Mouse (Mus musculus) c-Kit-positive CD71-positive TER-119-positive erythroid progenitor cells, embryonic 14.5 days (primary cell): ENCODE results near the gene Rhox2b.
"Not testable (repeated sequence)": the region's sequence is repeated elsewhere in the genome, so short reads cannot be mapped to it uniquely, and the experiment has no call there.

Experiments
- DNase-seq: peaks from one replicate; pipeline ENCODE4 v3.0.0-alpha.2; 2013; ENCODE audit warnings: low spot score

The Rhox2b gene

DNA sequence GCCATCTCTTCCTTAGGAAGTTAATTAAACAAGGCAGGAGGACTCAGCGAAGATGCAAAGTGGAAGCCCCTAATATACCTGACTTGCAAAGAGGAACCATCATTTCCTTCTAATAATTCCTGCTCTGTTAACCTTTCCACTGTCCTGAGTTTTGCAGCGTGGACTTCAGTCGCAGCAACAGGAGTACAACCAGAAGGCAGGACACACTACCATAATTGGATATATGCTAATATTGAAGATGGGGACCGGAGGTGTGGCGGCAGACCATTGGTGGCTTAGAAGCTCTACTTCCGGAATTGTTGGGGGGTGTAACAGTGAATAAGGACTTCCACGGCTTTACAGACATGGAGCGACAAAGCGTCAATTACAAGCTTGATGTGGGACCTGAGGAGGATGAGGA lies at the start of gene Rhox2b:
Gene Rhox2b (plus strand): TSS at position 301 of the 400 bp plus-strand sequence.
- not testable (repeated sequence) for DNase-seq

DNA sequence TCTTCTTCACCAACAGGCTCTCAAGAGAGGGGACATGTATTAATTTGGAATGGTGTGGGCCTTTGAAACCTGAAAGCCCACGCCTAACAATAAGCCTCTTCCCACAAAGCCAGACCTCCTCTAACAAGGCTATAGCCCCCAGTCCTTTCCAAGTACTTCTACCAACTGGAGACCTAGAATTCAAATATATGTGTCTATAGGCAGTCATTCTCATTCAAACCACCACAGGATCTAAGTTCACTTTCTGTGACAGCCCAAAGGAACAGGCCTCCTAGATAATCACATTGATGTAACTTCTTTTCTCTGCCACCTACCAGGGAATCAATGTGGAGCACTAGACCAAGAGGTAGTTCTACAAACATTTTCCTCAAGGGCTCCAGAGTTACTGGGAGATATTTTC lies 32.1 kb upstream of the Rhox2b start, which contains the start of gene Rhox3a2:
Gene Rhox3a2 (plus strand): TSS at position 301 of the 400 bp plus-strand sequence.
- not testable (repeated sequence) for DNase-seq

DNA sequence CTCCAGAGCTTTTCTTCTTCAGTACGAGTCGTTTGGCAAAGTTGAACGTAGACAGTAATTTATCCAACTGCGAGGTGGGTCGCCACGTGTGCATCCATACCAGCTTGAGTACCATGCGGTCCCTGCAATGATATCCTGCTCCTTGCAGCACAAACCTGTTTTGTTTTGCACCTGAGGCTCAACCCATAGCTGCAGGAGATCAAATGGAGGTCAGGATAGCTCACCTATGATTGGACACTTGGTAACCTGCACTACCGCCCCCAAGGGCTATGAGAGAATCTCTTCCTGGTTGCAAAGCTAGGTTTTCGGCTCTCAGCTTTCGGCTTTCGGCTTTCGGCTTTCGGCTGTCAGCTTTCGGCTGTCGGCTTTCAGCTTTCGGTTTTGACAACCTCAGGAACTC lies 21.3 kb upstream of the Rhox2b start, which contains the start of gene Rhox4a2:
Gene Rhox4a2 (plus strand): TSS at position 301 of the 400 bp plus-strand sequence.
- not testable (repeated sequence) for DNase-seq

DNA sequence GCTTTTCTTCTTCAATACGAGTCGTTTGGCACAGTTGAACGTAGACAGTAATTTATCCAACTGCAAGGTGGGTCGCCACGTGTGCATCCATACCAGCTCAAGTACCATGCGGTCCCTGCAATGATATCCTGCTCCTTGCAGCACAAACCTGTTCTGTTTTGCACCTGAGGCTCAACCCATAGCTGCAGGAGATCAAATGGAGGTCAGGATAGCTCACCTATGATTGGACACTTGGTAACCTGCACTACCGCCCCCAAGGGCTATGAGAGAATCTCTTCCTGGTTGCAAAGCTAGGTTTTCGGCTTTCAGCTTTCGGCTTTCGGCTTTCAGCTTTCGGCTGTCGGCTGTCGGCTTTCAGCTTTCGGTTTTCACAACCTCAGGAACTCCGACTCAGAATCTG lies 20.3 kb downstream of the Rhox2b start, which contains the start of gene Rhox4b:
Gene Rhox4b (plus strand): TSS at position 301 of the 400 bp plus-strand sequence.
- not testable (repeated sequence) for DNase-seq

DNA sequence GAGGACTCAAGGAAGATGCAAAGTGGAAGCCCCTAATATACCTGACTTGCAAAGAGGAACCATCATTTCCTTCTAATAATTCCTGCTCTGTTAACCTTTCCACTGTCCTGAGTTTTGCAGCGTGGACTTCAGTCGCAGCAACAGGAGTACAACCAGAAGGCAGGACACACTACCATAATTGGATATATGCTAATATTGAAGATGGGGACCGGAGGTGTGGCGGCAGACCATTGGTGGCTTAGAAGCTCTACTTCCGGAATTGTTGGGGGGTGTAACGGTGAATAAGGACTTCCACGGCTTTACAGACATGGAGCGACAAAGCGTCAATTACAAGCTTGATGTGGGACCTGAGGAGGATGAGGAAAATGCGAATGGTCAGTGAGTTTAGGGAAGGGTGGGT lies 41.5 kb downstream of the Rhox2b start, which contains the start of gene Rhox2c:
Gene Rhox2c (plus strand): TSS at position 301 of the 400 bp plus-strand sequence.
- not testable (repeated sequence) for DNase-seq

DNA sequence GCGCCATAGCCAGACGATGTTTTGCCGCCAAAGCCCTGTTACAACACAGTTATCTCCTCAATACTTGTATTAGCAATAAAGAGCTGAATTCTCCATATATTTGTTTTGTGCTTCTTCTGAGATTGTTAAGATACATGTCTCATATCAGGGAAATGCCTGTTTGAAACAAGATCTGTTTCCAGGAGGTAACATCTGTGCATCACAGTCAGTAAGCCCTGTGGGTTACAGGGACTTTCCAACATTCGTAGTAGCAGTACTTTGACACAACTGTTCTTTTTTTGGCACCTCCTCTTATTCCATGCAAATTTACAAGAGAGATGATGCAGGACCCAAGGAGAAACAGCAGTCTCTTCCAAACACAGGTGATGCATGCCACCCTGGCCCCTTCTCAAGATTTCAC lies 46.4 kb downstream of the Rhox2b start, which contains the start of gene Rhox3c:
Gene Rhox3c (plus strand): TSS at position 301 of the 400 bp plus-strand sequence.
- not testable (repeated sequence) for DNase-seq
